Mouse (Mus musculus): ENCODE measurements around the gene Rasl2-9. TPM values are rescaled to one million over a fixed set of nuclear protein-coding genes. Genes with fewer than 3 reads are reported as not detected.
A peak's percentile ranks its signal among the peaks of the same experiment; 100 is the strongest.

Rasl2-9 gene
- polyA plus RNA-seq, 1 experiment from 2014 or later: 1.7 TPM

DNA sequence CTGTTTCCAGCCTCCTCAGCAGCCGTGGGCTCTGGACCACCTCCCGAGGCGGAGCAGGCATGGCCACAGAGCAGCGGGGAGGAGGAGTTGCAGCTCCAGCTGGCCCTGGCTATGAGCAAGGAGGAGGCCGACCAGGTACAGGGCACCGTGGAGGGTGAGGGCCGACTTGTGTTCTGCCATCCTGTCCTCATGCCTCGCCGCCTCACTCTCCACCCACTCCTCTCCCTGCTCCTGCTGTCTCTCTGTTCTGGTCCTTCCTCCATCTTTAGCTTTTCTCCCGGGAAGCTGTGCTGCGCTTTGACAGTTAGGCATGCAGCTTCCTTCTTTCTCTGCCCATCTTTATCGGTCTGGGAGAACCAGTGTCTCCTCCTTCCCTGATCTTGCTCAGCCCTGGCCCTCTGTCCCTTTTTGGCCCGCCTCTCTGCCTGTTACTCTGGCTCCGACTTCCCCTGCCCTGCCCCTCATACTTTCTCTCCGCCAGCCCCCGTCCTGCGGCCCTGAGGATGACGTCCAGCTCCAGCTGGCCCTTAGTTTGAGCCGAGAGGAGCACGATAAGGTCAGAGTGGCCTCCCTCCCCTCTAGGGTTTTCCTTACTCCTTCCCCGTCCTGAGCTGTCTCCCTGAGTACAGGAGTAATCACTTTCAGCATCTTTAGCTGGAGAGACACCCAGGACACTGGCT lies 32.8 kb downstream of the Rasl2-9 start:
- 76% methylated on average over 21 of the region's 21 CpGs for WGBS
- Histone ChIP-seq H3K4me3 (no peak overlapping the region), H3K9me3 (replicated peaks) (no peaks in the 10 kb centered on the region), H3K4me2 (no peak overlapping the region), H3K36me3 (peaks cover 54% of the 10 kb centered on the region), H3K27me3 (no peaks in the 10 kb centered on the region), H3K9ac (no peak overlapping the region), H3K4me1 (replicated peaks) (no peaks in the 10 kb centered on the region), H3K27ac (no peak overlapping the region)
- ATAC-seq (replicated peaks; ENCODE audit: insufficient number of reproducible peaks, insufficient read depth, low FRiP score, low read depth): no peak

- no peak for ATAC-seq (replicated peaks; ENCODE audit: insufficient number of reproducible peaks, insufficient read depth, low FRiP score, low read depth)
- Histone ChIP-seq H3K9ac (no peak overlapping the region), H3K4me2 (no peak overlapping the region), H3K9me3 (replicated peaks) (no peaks in the 10 kb centered on the region), H3K27me3 (no peaks in the 10 kb centered on the region), H3K36me3 (peaks cover 50% of the 10 kb centered on the region), H3K4me3 (no peak overlapping the region), H3K4me1 (replicated peaks) (no peaks in the 10 kb centered on the region), H3K27ac (no peak overlapping the region)
- WGBS: 70% methylated on average over 6 of the region's 6 CpGs
Measured at GRCm38 (mm10) chr7:5092381-5092780, 33.4 kb downstream of the Rasl2-9 start.

GRCm38 (mm10) chr7:5091008-5091728 lies 34.6 kb downstream of the Rasl2-9 start:
- no peak for ATAC-seq (replicated peaks; ENCODE audit: insufficient number of reproducible peaks, insufficient read depth, low FRiP score, low read depth)
- H3K4me1 ChIP-seq (replicated peaks): no peaks in the 10 kb centered on the region
- no peaks in the 10 kb centered on the region for H3K9me3 ChIP-seq (replicated peaks)
- no peak overlapping the region for H3K4me3 ChIP-seq
- no peak overlapping the region for H3K9ac ChIP-seq
- no peaks in the 10 kb centered on the region for H3K27me3 ChIP-seq
- H3K4me2 ChIP-seq: no peak overlapping the region
- H3K36me3 ChIP-seq: peaks cover 40% of the 10 kb centered on the region
- H3K27ac ChIP-seq: no peak overlapping the region
- WGBS: 86% methylated on average over 15 of the region's 15 CpGs

DNA sequence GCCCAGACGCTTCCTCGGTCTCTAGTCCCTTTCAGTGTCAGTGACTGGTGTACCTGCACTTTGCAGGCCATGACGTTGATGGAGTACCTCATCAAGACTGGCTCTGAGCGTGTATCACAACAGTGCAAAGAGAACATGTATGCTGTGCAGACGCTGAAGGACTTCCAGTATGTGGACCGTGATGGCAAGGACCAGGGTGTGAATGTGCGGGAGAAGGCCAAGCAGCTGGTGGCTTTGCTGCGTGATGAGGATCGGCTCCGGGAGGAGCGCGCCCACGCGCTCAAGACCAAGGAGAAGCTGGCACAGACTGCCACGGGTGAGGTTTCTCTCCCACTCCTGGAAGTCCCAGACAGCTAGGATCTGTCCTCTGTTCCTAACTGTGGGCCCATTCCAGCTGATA lies 35.9 kb downstream of the Rasl2-9 start:
- Histone ChIP-seq H3K27me3 (no peaks in the 10 kb centered on the region), H3K4me3 (no peak overlapping the region), H3K27ac (no peak overlapping the region), H3K9me3 (replicated peaks) (no peaks in the 10 kb centered on the region), H3K36me3 (peaks cover 34% of the 10 kb centered on the region), H3K4me1 (replicated peaks) (0 out of 2 replicates have a peak, but pooled peaks cover 1% of the 10 kb centered on the region), H3K4me2 (no peak overlapping the region), H3K9ac (no peak overlapping the region)
- 90% methylated on average over 15 of the region's 15 CpGs for WGBS
- no peak for ATAC-seq (replicated peaks; ENCODE audit: insufficient number of reproducible peaks, insufficient read depth, low FRiP score, low read depth)

GRCm38 (mm10) chr7:5087886-5088285 lies 37.9 kb downstream of the Rasl2-9 start:
- Histone ChIP-seq H3K4me2 (no peak overlapping the region), H3K27ac (no peak overlapping the region), H3K36me3 (peaks cover 27% of the 10 kb centered on the region; the same call in 1 of the 2 replicates), H3K4me3 (no peak overlapping the region), H3K27me3 (no peaks in the 10 kb centered on the region), H3K4me1 (replicated peaks) (peaks cover 13% of the 10 kb centered on the region), H3K9me3 (replicated peaks) (no peaks in the 10 kb centered on the region), H3K9ac (no peak overlapping the region)
- WGBS: 83% methylated on average over 4 of the region's 4 CpGs
- no peak for ATAC-seq (replicated peaks; ENCODE audit: insufficient number of reproducible peaks, insufficient read depth, low FRiP score, low read depth)

GRCm38 (mm10) chr7:5086921-5087440 lies 38.8 kb downstream of the Rasl2-9 start:
- ATAC-seq (replicated peaks; ENCODE audit: insufficient number of reproducible peaks, insufficient read depth, low FRiP score, low read depth): no peak
- H3K27me3 ChIP-seq: no peaks in the 10 kb centered on the region
- no peaks in the 10 kb centered on the region for H3K9me3 ChIP-seq (replicated peaks)
- no peak overlapping the region for H3K27ac ChIP-seq
- peaks cover 23% of the 10 kb centered on the region; the same call in 1 of the 2 replicates for H3K36me3 ChIP-seq
- H3K9ac ChIP-seq: no peak overlapping the region
- WGBS: 75% methylated on average over 5 of the region's 5 CpGs
- peaks cover 16% of the 10 kb centered on the region for H3K4me1 ChIP-seq (replicated peaks)
- H3K4me2 ChIP-seq: no peak overlapping the region
- H3K4me3 ChIP-seq: no peak overlapping the region

- H3K4me1 ChIP-seq (replicated peaks): peaks cover 29% of the 10 kb centered on the region
- WGBS: 75% methylated on average over 1 of the region's 1 CpGs
- H3K4me3 ChIP-seq: no peak overlapping the region
- H3K27me3 ChIP-seq: no peaks in the 10 kb centered on the region
- H3K4me2 ChIP-seq: no peak overlapping the region
- ATAC-seq (replicated peaks; ENCODE audit: insufficient number of reproducible peaks, insufficient read depth, low FRiP score, low read depth): no peak
- no peak overlapping the region for H3K27ac ChIP-seq
- H3K9ac ChIP-seq: no peak overlapping the region
- peaks cover 23% of the 10 kb centered on the region; the same call in 1 of the 2 replicates for H3K36me3 ChIP-seq
- H3K9me3 ChIP-seq (replicated peaks): no peaks in the 10 kb centered on the region
Measured at GRCm38 (mm10) chr7:5085512-5085911, 40.2 kb downstream of the Rasl2-9 start.

GRCm38 (mm10) chr7:5083325-5084105 lies 42.2 kb downstream of the Rasl2-9 start:
- Histone ChIP-seq H3K9ac (no peak overlapping the region), H3K4me1 (replicated peaks) (peaks cover 31% of the 10 kb centered on the region), H3K27me3 (no peaks in the 10 kb centered on the region), H3K9me3 (replicated peaks) (no peaks in the 10 kb centered on the region), H3K36me3 (peaks cover 30% of the 10 kb centered on the region), H3K4me2 (no peak overlapping the region), H3K4me3 (no peak overlapping the region), H3K27ac (0 out of 2 replicates have a peak overlapping the region, but pooled peaks have one; percentile 11)
- ATAC-seq (replicated peaks; ENCODE audit: insufficient number of reproducible peaks, insufficient read depth, low FRiP score, low read depth): no peak
- WGBS: 88% methylated on average over 18 of the region's 18 CpGs

GRCm38 (mm10) chr7:5081939-5082338 lies 43.8 kb downstream of the Rasl2-9 start:
- peaks cover 40% of the 10 kb centered on the region for H3K36me3 ChIP-seq
- H3K27me3 ChIP-seq: no peaks in the 10 kb centered on the region
- H3K9ac ChIP-seq: no peak overlapping the region
- H3K4me3 ChIP-seq: peak overlapping the region; percentile 96; the same call in 1 of the 2 replicates
- H3K27ac ChIP-seq: no peak overlapping the region
- ATAC-seq (replicated peaks; ENCODE audit: insufficient number of reproducible peaks, insufficient read depth, low FRiP score, low read depth): no peak
- H3K4me1 ChIP-seq (replicated peaks): peaks cover 31% of the 10 kb centered on the region
- H3K4me2 ChIP-seq: peak overlapping the region; percentile 88
- 95% methylated on average over 2 of the region's 2 CpGs for WGBS
- no peaks in the 10 kb centered on the region for H3K9me3 ChIP-seq (replicated peaks)

DNA sequence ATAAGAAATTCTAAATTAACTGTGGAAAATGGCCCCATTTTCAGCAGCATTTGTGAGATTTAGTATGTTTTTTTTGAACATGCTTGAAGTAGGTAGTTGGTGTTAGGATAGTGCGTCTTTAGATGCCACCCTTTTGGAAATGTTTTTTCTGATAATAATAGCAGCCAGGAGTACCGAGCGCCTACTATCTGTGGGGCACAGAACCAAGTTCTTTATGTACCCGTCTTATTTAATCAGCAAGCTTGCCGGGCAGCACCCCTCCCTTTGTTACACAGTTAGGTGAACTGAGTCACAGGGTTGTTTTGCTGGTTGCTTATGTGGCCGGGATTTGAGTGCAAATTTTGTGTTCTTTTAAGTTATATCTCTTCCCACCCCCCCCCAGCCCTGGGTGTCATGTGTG lies 44.5 kb downstream of the Rasl2-9 start:
- peaks cover 31% of the 10 kb centered on the region for H3K4me1 ChIP-seq (replicated peaks)
- H3K4me3 ChIP-seq: peak overlapping the region; percentile 96
- no peak overlapping the region for H3K27ac ChIP-seq
- no peak for ATAC-seq (replicated peaks; ENCODE audit: insufficient number of reproducible peaks, insufficient read depth, low FRiP score, low read depth)
- H3K4me2 ChIP-seq: peak overlapping the region; percentile 88
- no peaks in the 10 kb centered on the region for H3K9me3 ChIP-seq (replicated peaks)
- 58% methylated on average over 6 of the region's 6 CpGs for WGBS
- peaks cover 47% of the 10 kb centered on the region for H3K36me3 ChIP-seq
- H3K27me3 ChIP-seq: no peaks in the 10 kb centered on the region
- peak overlapping the region; percentile 97; the same call in 1 of the 2 replicates for H3K9ac ChIP-seq

DNA sequence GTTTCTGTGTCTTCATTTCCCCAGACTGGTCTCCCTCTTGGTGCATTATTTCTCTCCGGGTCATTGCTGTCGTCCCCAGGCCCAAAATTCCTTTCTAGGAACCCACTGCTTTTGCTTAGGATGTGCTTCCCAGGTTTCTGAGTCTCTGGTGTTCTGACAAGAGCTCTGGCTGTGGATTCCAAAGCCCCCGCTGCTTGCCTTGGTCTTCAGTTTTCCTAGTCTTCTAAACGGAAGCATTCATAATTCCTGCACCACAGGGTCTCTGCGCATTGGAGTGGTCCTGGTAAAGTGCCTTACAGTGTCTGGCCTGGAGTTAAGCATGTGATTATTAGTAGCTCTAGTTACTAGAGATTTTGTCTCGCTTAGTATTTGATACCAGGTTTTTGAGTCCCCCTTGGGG lies 44.9 kb downstream of the Rasl2-9 start:
- H3K27me3 ChIP-seq: no peaks in the 10 kb centered on the region
- 10% methylated on average over 6 of the region's 6 CpGs for whole genome bisulfite sequencing

More for the DNA sequence above, 44.9 kb downstream of the Rasl2-9 start:
- H3K36me3 ChIP-seq: peaks cover 50% of the 10 kb centered on the region
- H3K4me3 ChIP-seq: peak overlapping the region; percentile 96
- ATAC-seq (replicated peaks; ENCODE audit: insufficient number of reproducible peaks, insufficient read depth, low FRiP score, low read depth): no peak
- H3K27ac ChIP-seq: peak overlapping the region; percentile 97
- peak overlapping the region; percentile 97 for H3K9ac ChIP-seq
- H3K9me3 ChIP-seq (replicated peaks): no peaks in the 10 kb centered on the region
- peaks cover 31% of the 10 kb centered on the region for H3K4me1 ChIP-seq (replicated peaks)
- peak overlapping the region; percentile 88 for H3K4me2 ChIP-seq

Measured in heart, embryonic 15.5 days (tissue).